Comparison of ENCODE assay signal across 8 mouse cellular contexts in the genomic region with DNA sequence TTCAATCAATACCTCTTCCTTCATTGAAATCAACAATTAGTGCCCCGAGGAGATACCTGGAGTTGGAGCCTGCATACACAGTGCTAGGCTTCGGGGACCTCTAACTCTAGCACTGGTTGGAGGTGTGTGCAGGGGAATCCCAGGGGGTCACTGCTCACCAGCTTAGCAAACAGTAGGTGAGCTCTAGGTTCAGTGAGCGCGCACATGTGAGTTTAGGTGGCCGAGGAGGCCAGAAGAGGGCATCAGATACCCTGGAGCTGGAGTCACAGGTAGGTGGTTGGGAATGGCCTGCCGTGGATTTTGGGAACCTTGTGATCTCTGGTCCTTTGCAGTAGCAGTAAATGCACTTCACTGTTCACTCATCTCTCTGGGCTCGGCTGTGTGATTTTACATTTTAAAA. TPM values are rescaled to one million over a fixed set of nuclear protein-coding genes. Genes with fewer than 3 reads are reported as not detected.
A peak's percentile ranks its signal among the peaks of the same experiment; 100 is the strongest.
DNase-seq lines count a peak whose midpoint lies in the region; ATAC-seq and TF ChIP-seq lines count a peak whose summit lies in the region.

No protein-coding gene starts in this region.

- peaks cover 2% of the 10 kb centered on the region for H3K79me2 ChIP-seq in heart, adult 2 months (replicated peaks; ENCODE audit: control insufficient read depth, insufficient read depth, low read length)

- WGBS in heart, adult 2 months: 74% methylated on average over 7 of the region's 7 CpGs
- WGBS in heart, embryonic 10.5 days: 72% methylated on average over 7 of the region's 7 CpGs
- 83% methylated on average over 7 of the region's 7 CpGs for WGBS in embryonic facial prominence, embryonic 14.5 days

- no peak overlapping the region; the same call in 1 of the 2 replicates for H3K27ac ChIP-seq in heart, adult 2 months
- H3K27ac ChIP-seq in heart, embryonic 10.5 days: no peak overlapping the region
- no peak overlapping the region for H3K27ac ChIP-seq in embryonic facial prominence, embryonic 14.5 days (replicated peaks; ENCODE audit: low read depth, low read length)

- peaks cover 8% of the 10 kb centered on the region for H3K36me3 ChIP-seq in heart, adult 2 months (ENCODE audit: control insufficient read depth, insufficient read depth, low read length)
- peaks cover 9% of the 10 kb centered on the region for H3K36me3 ChIP-seq in heart, embryonic 10.5 days
- H3K36me3 ChIP-seq in E14TG2a.4 (ENCODE audit: insufficient read depth, low read length): peaks cover 15% of the 10 kb centered on the region
- peaks cover 4% of the 10 kb centered on the region; the same call in 1 of the 2 replicates for H3K36me3 ChIP-seq in embryonic facial prominence, embryonic 14.5 days (ENCODE audit: control insufficient read depth, insufficient read depth, low read length)

- no peak for TF ChIP-seq CTCF in heart, adult 2 months (IDR thresholded peaks at IDR 0.05)
- TF ChIP-seq CTCF in E14TG2a.4 (conservative IDR thresholded peaks at IDR 0.05; ENCODE audit: low read length): no peak

- H3K4me3 ChIP-seq in heart, adult 2 months: peak overlapping the region; percentile 8; the same call in 1 of the 2 replicates
- no peak overlapping the region for H3K4me3 ChIP-seq in heart, embryonic 10.5 days
- H3K4me3 ChIP-seq in E14TG2a.4 (replicated peaks; ENCODE audit: low read length): 0 out of 2 replicates have a peak overlapping the region, but pooled peaks have one; percentile 89
- peak overlapping the region; percentile 87 for H3K4me3 ChIP-seq in embryonic facial prominence, embryonic 14.5 days (ENCODE audit: low read depth, low read length)

- peak overlapping the region; percentile 61 for H3K4me2 ChIP-seq in embryonic facial prominence, embryonic 14.5 days (ENCODE audit: low read depth, low read length)

- intact Hi-C loops in heart, adult 2 months (cut with DNase I): no loop called here

- TF ChIP-seq POLR2A in heart, adult 2 months (IDR thresholded peaks at IDR 0.05; ENCODE audit: insufficient read depth, low read depth, low read length): no peak

- ATAC-seq in embryonic facial prominence, embryonic 14.5 days (ENCODE audit: low read depth): no peak
- ATAC-seq in megakaryocyte-erythroid progenitor cell, adult 5-6 weeks (replicated peaks; ENCODE audit: low FRiP score, low TSS enrichment, poor library complexity, severe bottlenecking): no peak

- no peaks in the 10 kb centered on the region for H3K27me3 ChIP-seq in heart, adult 2 months (ENCODE audit: control insufficient read depth, insufficient read depth, low read length)
- no peaks in the 10 kb centered on the region for H3K27me3 ChIP-seq in heart, embryonic 10.5 days (ENCODE audit: insufficient read depth, poor library complexity, severe bottlenecking)
- H3K27me3 ChIP-seq in E14TG2a.4 (ENCODE audit: insufficient read depth, low read length): peaks cover 17% of the 10 kb centered on the region
- no peaks in the 10 kb centered on the region for H3K27me3 ChIP-seq in embryonic facial prominence, embryonic 14.5 days (replicated peaks; ENCODE audit: control insufficient read depth, insufficient read depth, low read length)

- TF ChIP-seq EP300 in heart, adult 2 months (IDR thresholded peaks at IDR 0.05; ENCODE audit: insufficient read depth, low read depth, low read length): no peak

- H3K9me3 ChIP-seq in heart, embryonic 10.5 days: no peaks in the 10 kb centered on the region
- no peaks in the 10 kb centered on the region for H3K9me3 ChIP-seq in E14TG2a.4 (ENCODE audit: low read length)
- H3K9me3 ChIP-seq in embryonic facial prominence, embryonic 14.5 days (ENCODE audit: control insufficient read depth, low read length): no peaks in the 10 kb centered on the region

- no peak overlapping the region for H3K9ac ChIP-seq in heart, adult 2 months (ENCODE audit: low read depth, low read length)
- H3K9ac ChIP-seq in embryonic facial prominence, embryonic 14.5 days (ENCODE audit: low read depth, low read length): no peak overlapping the region

- no peak for DNase-seq in heart, adult 2 months
- DNase-seq in heart, embryonic 10.5 days (ENCODE audit: low spot score): no peak
- no peak for DNase-seq in embryonic facial prominence, embryonic 14.5 days (ENCODE audit: low spot score)
- peak; percentile 51 for DNase-seq in liver
- DNase-seq in gastrocnemius, postnatal 4 days (ENCODE audit: low spot score in 2 of 2): no peak
- DNase-seq in gastrocnemius, postnatal 25 days: no peak

- peaks cover 9% of the 10 kb centered on the region for H3K4me1 ChIP-seq in heart, adult 2 months (ENCODE audit: control insufficient read depth, insufficient read depth, low read length)
- peaks cover 23% of the 10 kb centered on the region for H3K4me1 ChIP-seq in heart, embryonic 10.5 days
- peaks cover 16% of the 10 kb centered on the region for H3K4me1 ChIP-seq in E14TG2a.4 (replicated peaks; ENCODE audit: low read depth, low read length)
- H3K4me1 ChIP-seq in embryonic facial prominence, embryonic 14.5 days (ENCODE audit: control insufficient read depth, insufficient read depth, low read length): peaks cover 11% of the 10 kb centered on the region

RNA-seq across cellular contexts. Expression of a gene that starts 37.3 kb away (rescaled TPM):
- total RNA-seq in heart, adult 2 months (2021): 100 to 1,000 TPM in 1 of 2 experiments, 10 to 100 TPM in 1; 90.9 to 106 TPM
- polyA plus RNA-seq in heart, adult 2 months (2012; rRNA removed): 31.8 and 46.7 TPM in 2 replicates
- 38.0 and 50.8 TPM in 2 replicates for polyA plus RNA-seq in heart, embryonic 10.5 days (2016; fragmentation: Nextera tagmentation; extraction: Ambion mirVana)
- polyA plus RNA-seq in embryonic facial prominence, embryonic 14.5 days (2014; fragmentation: Nextera tagmentation; extraction: Ambion mirVana): 53.9 and 58.2 TPM in 2 replicates
- 10 to 100 TPM; 53.0 to 68.1 TPM for total RNA-seq in gastrocnemius, postnatal 4 days (2021)
- 99.9 and 136 TPM in 2 replicates for total RNA-seq in megakaryocyte-erythroid progenitor cell, adult 5-6 weeks (2014; fragmentation: Nextera tagmentation)
- total RNA-seq in megakaryocyte-erythroid progenitor cell, adult 5-6 weeks (2017): 158 and 174 TPM in 2 replicates
- total RNA-seq in gastrocnemius, postnatal 25 days (2021): 10 to 100 TPM; 88.3 to 97.4 TPM
